Mouse (Mus musculus) stomach, embryonic 14.5 days (tissue): ENCODE results near the gene Brpf3. TPM values are rescaled to one million over a fixed set of nuclear protein-coding genes. Genes with fewer than 3 reads are reported as not detected.

Experiments used
- ATAC-seq: fragments of 200-750 bp; cut with Nextera tagmentation; 2 replicates; pipeline ENCODE4 v1.8.0; 2017; ENCODE audit warnings: low read depth, moderate TSS enrichment; ENCODE audit not compliant: insufficient number of reproducible peaks, insufficient read depth, low FRiP score
- H3K27ac ChIP-seq: fragments of 300-500 bp; sonication (generic); 2 replicates; pipeline ENCODE4 v1.5.1; 2014; ENCODE audit warnings: mild to moderate bottlenecking, low read length, moderate library complexity, mixed read lengths
- H3K27me3 ChIP-seq: fragments of 300-500 bp; sonication (generic); 2 replicates; pipeline ENCODE4 v1.6.1; 2014; ENCODE audit warnings: low read length, control low read depth, mixed read lengths; ENCODE audit not compliant: control insufficient read depth, insufficient read depth
- H3K36me3 ChIP-seq: fragments of 300-500 bp; sonication (generic); 2 replicates; pipeline ENCODE4 v1.6.1; 2014; ENCODE audit warnings: mild to moderate bottlenecking, control low read depth, low read length, moderate library complexity, mixed read lengths; ENCODE audit not compliant: control insufficient read depth, insufficient read depth
- H3K4me1 ChIP-seq: fragments of 300-500 bp; sonication (generic); 2 replicates; pipeline ENCODE4 v1.6.1; 2014; ENCODE audit warnings: low read length, control low read depth, mixed read lengths; ENCODE audit not compliant: control insufficient read depth, insufficient read depth
- H3K4me2 ChIP-seq: fragments of 300-500 bp; sonication (generic); replicated peaks from 2 replicates; pipeline ENCODE4 v1.6.1; 2014; ENCODE audit warnings: low read depth, low read length, control low read depth
- H3K4me3 ChIP-seq: fragments of 300-500 bp; sonication (generic); 2 replicates; pipeline ENCODE4 v1.5.1; 2014; ENCODE audit warnings: low read depth, low read length, control low read depth
- H3K9ac ChIP-seq: fragments of 300-500 bp; sonication (generic); replicated peaks from 2 replicates; pipeline ENCODE4 v1.6.1; 2014; ENCODE audit warnings: low read depth, mild to moderate bottlenecking, control low read depth, low read length, moderate library complexity, mixed read lengths
- H3K9me3 ChIP-seq: fragments of 300-500 bp; sonication (generic); 2 replicates; pipeline ENCODE4 v1.6.1; 2016; ENCODE audit warnings: low read depth, low read length, control low read depth; ENCODE audit not compliant: control insufficient read depth
- WGBS: fragments of 180-500 bp; shearing (Covaris S2); extraction: QIAGEN DNeasy Blood & Tissue Kit; methylation state at CpG from one replicate; pipeline ENCODE4 v1.1.7; 2014; 5-methylcytosine and 5-hydroxymethylcytosine counted together
- polyA plus RNA-seq: library from polyadenylated mRNA; unstranded; fragments of >200 nt; fragmentation: Nextera tagmentation; extraction: Ambion mirVana; gene quantifications from 2 replicates; pipeline ENCODE4 v1.2.1, GENCODE M21; 2014

The Brpf3 gene
- polyA plus RNA-seq, 1 experiment from 2014 or later = 13.8 TPM

DNA sequence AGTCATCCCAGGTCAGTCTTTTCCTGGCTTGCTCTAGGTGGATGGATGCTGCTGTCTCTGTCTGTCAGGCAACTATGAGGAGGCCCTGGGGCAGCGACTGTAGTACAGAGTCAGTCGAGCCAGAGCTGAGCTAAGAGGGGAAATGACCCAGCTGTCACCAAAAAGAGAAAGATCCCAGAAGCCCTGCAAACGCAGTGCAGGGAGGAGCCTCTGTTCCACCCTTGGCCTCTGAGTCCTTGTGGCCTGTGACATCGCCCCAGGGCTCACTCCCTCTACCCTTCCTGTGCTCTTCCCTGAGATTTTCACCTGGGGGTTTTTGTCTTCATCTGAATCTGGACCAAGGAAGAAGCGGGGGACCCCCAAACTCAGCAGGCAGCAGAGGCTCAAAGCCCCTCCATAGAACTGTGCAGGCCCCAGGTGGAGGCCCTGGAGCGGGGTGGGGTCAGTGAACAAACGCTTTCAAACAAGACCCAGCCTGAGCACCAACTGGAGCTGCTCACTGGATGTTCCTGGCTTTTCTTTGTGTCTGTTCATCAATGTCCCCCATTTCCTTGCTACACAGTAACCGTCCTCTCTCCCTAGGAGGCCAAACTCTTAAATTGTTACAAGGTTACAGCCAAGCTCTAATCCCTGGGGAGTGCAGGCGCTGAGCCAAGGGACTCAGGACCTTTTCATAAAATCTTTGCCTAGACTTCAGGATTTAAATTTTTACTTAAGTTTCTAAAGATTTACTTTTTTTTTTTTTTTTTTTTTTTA lies 19.4 kb upstream of the Brpf3 start:
- Histone ChIP-seq H3K9me3 (no peaks in the 10 kb centered on the region), H3K36me3 (no peaks in the 10 kb centered on the region), H3K9ac (no peak overlapping the region), H3K27ac (peak overlapping the region; percentile 30; the same call in 1 of the 2 replicates), H3K4me3 (no peak overlapping the region), H3K4me1 (0 out of 2 replicates have a peak, but pooled peaks cover 7% of the 10 kb centered on the region), H3K27me3 (no peaks in the 10 kb centered on the region), H3K4me2 (no peak overlapping the region)
- 38% methylated on average over 9 of the region's 9 CpGs for WGBS
- ATAC-seq = no peak

DNA sequence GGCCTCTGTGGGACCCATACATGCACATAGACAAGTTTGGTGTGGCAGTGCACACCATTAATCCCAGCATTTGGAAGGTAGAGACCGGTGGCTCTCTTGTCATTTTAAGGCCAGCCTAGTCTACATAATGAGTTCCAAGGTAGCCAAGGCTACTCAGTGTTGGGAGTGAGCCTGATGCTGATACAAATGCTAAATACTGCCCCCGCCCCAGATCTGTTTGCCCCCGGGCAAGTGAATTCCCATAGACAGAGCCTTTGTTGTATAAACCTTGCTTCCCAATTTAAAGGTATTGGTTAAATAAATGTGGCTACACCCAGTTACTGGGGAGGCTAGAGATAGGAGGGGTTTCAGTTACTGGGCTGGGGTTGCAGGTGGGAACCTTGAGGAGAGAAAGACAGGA lies 15.9 kb upstream of the Brpf3 start:
- 84% methylated on average over 3 of the region's 3 CpGs for WGBS
- Histone ChIP-seq H3K36me3 (no peaks in the 10 kb centered on the region), H3K4me3 (no peak overlapping the region), H3K4me2 (no peak overlapping the region), H3K9ac (no peak overlapping the region), H3K9me3 (no peaks in the 10 kb centered on the region), H3K27ac (no peak overlapping the region), H3K4me1 (0 out of 2 replicates have a peak, but pooled peaks cover 7% of the 10 kb centered on the region), H3K27me3 (no peaks in the 10 kb centered on the region)
- no peak for ATAC-seq

DNA sequence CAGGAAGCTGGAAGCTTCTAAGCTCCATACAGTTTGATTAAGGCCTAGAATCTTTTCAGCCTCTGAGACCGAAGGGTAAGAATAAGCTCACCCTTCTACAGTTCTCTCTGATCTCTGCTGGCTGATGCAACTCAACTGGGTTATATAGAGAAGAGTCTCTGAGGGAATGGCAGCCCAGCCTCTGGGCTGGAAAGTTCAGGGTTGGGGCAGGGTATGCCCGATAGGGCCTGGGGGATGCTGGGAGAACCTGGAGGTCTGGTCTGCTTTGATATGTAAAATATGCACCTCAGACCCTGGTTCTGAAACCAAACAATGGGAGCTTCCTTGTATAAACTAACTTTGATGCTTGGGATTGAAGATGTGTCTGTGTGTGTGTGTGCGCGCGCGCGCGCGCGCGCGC lies 13.4 kb upstream of the Brpf3 start:
- Histone ChIP-seq H3K9ac (no peak overlapping the region), H3K4me1 (no peaks in the 10 kb centered on the region), H3K36me3 (no peaks in the 10 kb centered on the region), H3K4me2 (no peak overlapping the region), H3K27ac (no peak overlapping the region), H3K4me3 (no peak overlapping the region), H3K27me3 (no peaks in the 10 kb centered on the region), H3K9me3 (no peaks in the 10 kb centered on the region)
- no peak for ATAC-seq
- WGBS = 93% methylated on average over 12 of the region's 12 CpGs

DNA sequence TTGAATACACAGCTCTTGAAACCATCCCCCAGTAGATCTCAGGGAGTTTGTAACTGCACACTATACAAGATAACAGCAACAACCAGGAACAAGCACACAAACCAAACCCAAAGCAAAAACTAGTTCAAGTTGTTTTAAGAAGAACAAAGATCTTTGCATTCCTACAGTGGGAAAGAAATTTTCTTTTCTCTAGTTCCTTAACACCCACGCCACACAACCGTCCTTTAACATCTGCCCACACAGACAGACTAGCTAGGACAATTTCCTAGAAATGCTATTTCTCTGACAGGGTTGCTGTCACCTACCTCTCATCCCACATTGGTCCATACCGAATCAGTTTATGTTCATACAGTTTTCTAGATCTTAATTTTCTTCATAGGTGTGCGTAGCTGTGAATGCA lies 3.9 kb upstream of the Brpf3 start:
- peaks cover 13% of the 10 kb centered on the region; the same call in 1 of the 2 replicates for H3K4me1 ChIP-seq
- no peaks in the 10 kb centered on the region for H3K27me3 ChIP-seq
- no peak overlapping the region for H3K27ac ChIP-seq
- WGBS = 91% methylated on average over 4 of the region's 4 CpGs
- H3K4me2 ChIP-seq = no peak overlapping the region
- no peak overlapping the region for H3K4me3 ChIP-seq
- no peaks in the 10 kb centered on the region for H3K36me3 ChIP-seq
- no peaks in the 10 kb centered on the region; the same call in 1 of the 2 replicates for H3K9me3 ChIP-seq
- no peak overlapping the region for H3K9ac ChIP-seq
- no peak for ATAC-seq

DNA sequence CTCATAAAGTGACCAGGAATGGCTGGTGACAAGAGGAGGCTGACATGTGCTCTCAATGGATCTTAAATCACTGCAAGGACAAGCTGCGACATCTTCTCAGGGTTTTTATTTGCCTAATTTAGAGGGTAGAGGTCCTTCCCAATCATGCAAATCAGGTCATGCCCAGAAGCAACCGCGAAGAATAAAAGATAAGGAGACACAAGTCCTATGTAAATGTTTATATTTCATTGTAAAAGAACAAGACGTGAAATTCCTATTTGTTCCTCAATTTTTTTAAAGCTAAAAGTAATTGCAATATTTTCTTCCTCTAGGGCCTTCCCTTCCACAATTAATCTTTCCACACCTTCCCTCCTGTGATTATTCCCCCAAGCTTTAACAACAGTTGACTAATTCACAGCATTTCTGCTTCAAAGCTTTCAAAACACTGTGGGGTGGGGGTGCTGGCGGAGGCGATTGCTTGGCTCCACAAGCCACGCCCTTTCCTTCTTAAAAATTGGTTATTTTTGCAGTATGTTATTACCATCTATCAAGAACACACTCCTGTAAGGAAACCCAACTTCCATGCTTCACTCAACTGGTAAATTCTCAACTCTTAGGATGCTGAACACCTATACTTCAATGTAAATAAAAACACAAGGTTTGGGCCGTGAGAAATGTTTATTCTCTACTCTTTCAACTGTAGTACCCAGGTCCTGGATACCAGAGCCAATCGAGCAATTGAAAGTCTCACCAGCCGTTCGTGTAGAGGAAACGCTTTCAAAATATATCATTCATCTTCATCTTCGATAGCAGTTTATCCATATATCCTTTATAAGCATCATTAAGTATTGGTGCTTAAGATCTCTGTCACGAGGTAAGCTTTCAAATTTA lies 1.4 kb upstream of the Brpf3 start:
- peak overlapping the region; percentile 55; the same call in 1 of the 2 replicates for H3K4me3 ChIP-seq

DNA sequence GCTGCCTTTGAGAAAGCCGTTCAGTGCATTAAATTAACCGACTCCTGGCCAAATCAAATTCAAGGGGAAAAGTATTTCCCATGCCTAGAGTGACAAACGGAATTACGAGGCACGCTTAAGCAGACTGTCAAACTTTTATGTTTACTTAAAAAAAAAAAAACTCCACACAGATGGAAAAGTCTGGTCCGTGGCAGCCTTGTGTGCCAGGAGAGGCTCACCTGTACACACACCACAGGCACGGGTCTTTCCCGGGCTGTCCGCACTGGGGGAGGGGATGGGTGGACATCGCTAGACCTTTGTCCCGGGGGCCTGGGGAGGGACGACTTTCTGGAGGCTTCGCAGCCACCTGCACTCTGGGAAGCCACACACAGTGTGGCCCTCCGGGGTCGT lies 614 bp upstream of the Brpf3 start:
- WGBS = under 1% methylated on average over 15 of the region's 15 CpGs
- peaks cover 22% of the 10 kb centered on the region for H3K4me1 ChIP-seq
- ATAC-seq = no peak; the same call in 1 of the 2 replicates
- H3K36me3 ChIP-seq = no peaks in the 10 kb centered on the region
- H3K27me3 ChIP-seq = no peaks in the 10 kb centered on the region
- H3K4me3 ChIP-seq = peak overlapping the region; percentile 55
- peak overlapping the region; percentile 96 for H3K4me2 ChIP-seq
- H3K9ac ChIP-seq = peak overlapping the region; percentile 100
- peak overlapping the region; percentile 96 for H3K27ac ChIP-seq
- H3K9me3 ChIP-seq = no peaks in the 10 kb centered on the region; the same call in 1 of the 2 replicates

More for the DNA sequence above, 1.4 kb upstream of the Brpf3 start:
- Histone ChIP-seq H3K4me2 (peak overlapping the region; percentile 96), H3K27ac (no peak overlapping the region), H3K9ac (0 out of 2 replicates have a peak overlapping the region, but pooled peaks have one; percentile 100), H3K4me1 (peaks cover 22% of the 10 kb centered on the region), H3K9me3 (no peaks in the 10 kb centered on the region; the same call in 1 of the 2 replicates), H3K27me3 (no peaks in the 10 kb centered on the region), H3K36me3 (no peaks in the 10 kb centered on the region)
- WGBS = 8% methylated on average over 14 of the region's 14 CpGs
- no peak for ATAC-seq

DNA sequence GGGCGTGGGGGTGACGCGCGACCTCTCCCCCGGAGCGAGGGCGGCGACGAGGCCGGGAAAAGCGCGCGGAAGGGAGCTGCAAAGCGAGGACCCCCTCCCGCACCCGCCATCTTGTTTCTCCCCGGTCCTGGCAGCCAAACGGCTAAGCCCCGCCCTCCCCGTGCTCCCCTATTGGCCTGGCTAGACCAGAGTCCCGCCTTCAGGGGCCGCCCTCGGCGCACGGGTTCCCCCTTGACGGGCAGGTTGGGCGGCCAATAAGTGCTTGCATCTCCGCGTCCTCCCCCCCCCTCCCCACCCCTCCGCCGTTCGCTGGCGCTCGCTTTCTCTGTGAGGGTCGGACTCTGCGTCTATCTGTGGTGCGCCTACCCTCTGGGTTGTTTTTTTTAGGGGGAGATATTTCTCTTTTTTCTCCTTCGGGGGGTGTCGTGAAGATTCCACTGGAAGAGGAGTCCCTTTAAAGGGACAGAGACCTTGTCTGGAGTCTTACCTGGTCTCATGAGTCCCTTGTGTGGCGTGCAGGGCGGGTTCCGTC lies 650 bp downstream of the Brpf3 start:
- ATAC-seq = peak; percentile 97
- peak overlapping the region; percentile 96 for H3K27ac ChIP-seq
- H3K4me1 ChIP-seq = peaks cover 22% of the 10 kb centered on the region
- H3K9ac ChIP-seq = peak overlapping the region; percentile 100
- under 1% methylated on average over 36 of the region's 42 CpGs for WGBS
- H3K36me3 ChIP-seq = peaks cover 9% of the 10 kb centered on the region
- H3K4me2 ChIP-seq = peak overlapping the region; percentile 96
- H3K9me3 ChIP-seq = no peaks in the 10 kb centered on the region
- H3K4me3 ChIP-seq = peak overlapping the region; percentile 55
- H3K27me3 ChIP-seq = no peaks in the 10 kb centered on the region

DNA sequence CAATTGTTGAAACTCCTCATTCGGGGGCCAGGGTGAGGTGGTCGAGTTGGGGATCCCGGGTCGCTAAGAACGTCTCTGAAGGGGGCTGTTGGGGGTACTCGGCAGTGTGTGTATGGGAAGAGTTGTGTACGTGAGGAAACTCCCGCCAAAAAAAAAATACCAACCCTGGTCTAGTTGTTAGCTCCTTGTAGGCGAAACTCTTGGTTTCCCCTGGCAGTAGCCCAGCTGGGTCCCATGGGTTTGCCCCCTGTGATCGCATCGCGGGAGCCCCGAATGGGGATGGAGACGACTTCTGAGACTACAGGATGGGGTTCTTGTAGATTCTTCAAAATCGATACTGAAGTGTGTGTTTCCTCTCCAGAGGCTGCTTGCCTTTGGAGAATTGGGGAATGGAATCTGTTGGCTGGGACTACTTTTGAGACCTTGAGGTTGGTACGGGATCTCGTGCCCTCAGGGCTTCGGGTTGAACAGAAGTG lies 1.2 kb downstream of the Brpf3 start:
- under 1% methylated on average over 18 of the region's 18 CpGs for WGBS
- H3K4me2 ChIP-seq = peak overlapping the region; percentile 73
- no peak for ATAC-seq
- H3K36me3 ChIP-seq = peaks cover 14% of the 10 kb centered on the region
- H3K9me3 ChIP-seq = no peaks in the 10 kb centered on the region
- H3K4me3 ChIP-seq = peak overlapping the region; percentile 55
- H3K27me3 ChIP-seq = no peaks in the 10 kb centered on the region
- H3K4me1 ChIP-seq = peaks cover 22% of the 10 kb centered on the region
- H3K27ac ChIP-seq = no peak overlapping the region
- peak overlapping the region; percentile 76 for H3K9ac ChIP-seq
